In genomic region chrX:144301476-144301875, GRCm38 (mm10) we compare ENCODE assay signal across 11 mouse cellular contexts. TPM values are rescaled to one million over a fixed set of nuclear protein-coding genes. Genes with fewer than 3 reads are reported as not detected.
DNase-seq lines count a peak whose midpoint lies in the region; ATAC-seq and TF ChIP-seq lines count a peak whose summit lies in the region.
"Had no signal": no experiment of that assay in that cellular context is flagged by ENCODE, and none has a peak within 500 bp of the region (broad histone marks: within the 10 kb centered on the region; RNA-seq: fewer than 3 reads in every experiment).

No protein-coding gene starts in this region.

- no peak overlapping the region for H3K27ac ChIP-seq in hindbrain, postnatal 0 days
- no peak overlapping the region for H3K27ac ChIP-seq in hindbrain, embryonic 11.5 days (ENCODE audit: low read depth, low read length)
- no peak overlapping the region for H3K27ac ChIP-seq in MEL (ENCODE audit: control insufficient read depth, low read depth, low read length)
- H3K27ac ChIP-seq: limb, embryonic 15.5 days had no signal

- H3K79me2 ChIP-seq in MEL (ENCODE audit: control insufficient read depth, insufficient read depth, low read length, poor library complexity): no peaks in the 10 kb centered on the region

- H3K4me2 ChIP-seq in hindbrain, postnatal 0 days (ENCODE audit: low read depth, low read length): no peak overlapping the region
- no peak overlapping the region for H3K4me2 ChIP-seq in hindbrain, embryonic 11.5 days (replicated peaks; ENCODE audit: low read depth, low read length)
- H3K4me2 ChIP-seq: limb, embryonic 15.5 days had no signal

- no peak for ATAC-seq in hindbrain, postnatal 0 days
- no peak for ATAC-seq in hindbrain, embryonic 11.5 days (ENCODE audit: low FRiP score)

- no peak for TF ChIP-seq POLR2A in MEL (IDR thresholded peaks at IDR 0.05; ENCODE audit: control insufficient read depth in 1 of 2, insufficient read depth in 1 of 2, low read depth in 1 of 2, low read length in 2 of 2, poor library complexity in 1 of 2)

- no peaks in the 10 kb centered on the region for H3K4me1 ChIP-seq in hindbrain, postnatal 0 days (ENCODE audit: insufficient read depth, low read length)
- H3K4me1 ChIP-seq in hindbrain, embryonic 11.5 days (replicated peaks; ENCODE audit: control insufficient read depth, insufficient read depth, low read length): no peaks in the 10 kb centered on the region
- no peaks in the 10 kb centered on the region for H3K4me1 ChIP-seq in MEL (ENCODE audit: control insufficient read depth in 1 of 2, insufficient read depth in 2 of 2, low read length in 2 of 2)
- H3K4me1 ChIP-seq: limb, embryonic 15.5 days had no signal

- TF ChIP-seq CTCF in hindbrain, postnatal 0 days (IDR thresholded peaks at IDR 0.05; ENCODE audit: low read depth): peak; percentile 72
- TF ChIP-seq CTCF in MEL (IDR thresholded peaks at IDR 0.05 in 2 of 3, conservative IDR thresholded peaks at IDR 0.05 in 1 of 3; ENCODE audit: control insufficient read depth in 1 of 3, insufficient read depth in 1 of 3, low read depth in 2 of 3, low read length in 3 of 3, poor library complexity in 1 of 3, severe bottlenecking in 1 of 3): peak in 1 of 3 experiments; percentile 61; a peak in 2 of 6 replicates

- H3K4me3 ChIP-seq in hindbrain, postnatal 0 days (ENCODE audit: low read length): no peak overlapping the region
- H3K4me3 ChIP-seq in hindbrain, embryonic 11.5 days (ENCODE audit: low read depth, low read length): no peak overlapping the region
- no peak overlapping the region for H3K4me3 ChIP-seq in MEL (ENCODE audit: control insufficient read depth in 1 of 2, insufficient read depth in 1 of 2, low read depth in 2 of 2, low read length in 2 of 2)
- H3K4me3 ChIP-seq: limb, embryonic 15.5 days had no signal

- DNase-seq in cerebellum, postnatal 14 days: peak; percentile 7 to 22
- DNase-seq in cerebellum, postnatal 25 days: no peak
- peak; percentile 68 for DNase-seq in hindbrain, postnatal 0 days (ENCODE audit: low spot score)
- DNase-seq in hindbrain, embryonic 11.5 days (ENCODE audit: low spot score): no peak
- peak; percentile 12 to 65 for DNase-seq in left cerebral cortex, postnatal 14 days (ENCODE audit: low spot score in 2 of 2)
- no peak for DNase-seq in left cerebral cortex, postnatal 4 days
- peak; percentile 17 for DNase-seq in MEL (ENCODE audit: low read depth, low spot score)
- DNase-seq in spleen, postnatal 36 days (ENCODE audit: low spot score in 2 of 2): no peak
- DNase-seq: cerebellum, postnatal 36 days; heart, adult 11 months had no signal

- H3K36me3 ChIP-seq in hindbrain, postnatal 0 days (ENCODE audit: insufficient read depth, low read length): no peaks in the 10 kb centered on the region
- no peaks in the 10 kb centered on the region for H3K36me3 ChIP-seq in hindbrain, embryonic 11.5 days (ENCODE audit: control insufficient read depth, insufficient read depth, low read length)
- no peaks in the 10 kb centered on the region for H3K36me3 ChIP-seq in MEL (ENCODE audit: control insufficient read depth in 1 of 2, insufficient read depth in 2 of 2, low read length in 2 of 2)
- H3K36me3 ChIP-seq: limb, embryonic 15.5 days had no signal

- H3K27me3 ChIP-seq in hindbrain, postnatal 0 days (ENCODE audit: insufficient read depth, low read length): no peaks in the 10 kb centered on the region
- H3K27me3 ChIP-seq in hindbrain, embryonic 11.5 days (ENCODE audit: control insufficient read depth, insufficient read depth, low read length): no peaks in the 10 kb centered on the region
- H3K27me3 ChIP-seq in MEL (ENCODE audit: control insufficient read depth in 1 of 2, insufficient read depth in 2 of 2, low read length in 2 of 2): no peaks in the 10 kb centered on the region
- H3K27me3 ChIP-seq: limb, embryonic 15.5 days had no signal

- no peak for TF ChIP-seq EP300 in MEL (IDR thresholded peaks at IDR 0.05; ENCODE audit: low read depth in 1 of 2, low read length in 2 of 2)

- WGBS in hindbrain, postnatal 0 days: 63% methylated on average over 2 of the region's 2 CpGs
- 83% methylated on average over 2 of the region's 2 CpGs for WGBS in hindbrain, embryonic 11.5 days

- peak; percentile 38 for TF ChIP-seq RAD21 in MEL (IDR thresholded peaks at IDR 0.05; ENCODE audit: low read depth, low read length)

- no peaks in the 10 kb centered on the region for H3K9me3 ChIP-seq in hindbrain, postnatal 0 days (ENCODE audit: low read length)
- H3K9me3 ChIP-seq in hindbrain, embryonic 11.5 days (ENCODE audit: control insufficient read depth, low read length): no peaks in the 10 kb centered on the region
- H3K9me3 ChIP-seq in MEL (replicated peaks; ENCODE audit: insufficient read depth, low read length): no peaks in the 10 kb centered on the region
- H3K9me3 ChIP-seq: limb, embryonic 15.5 days had no signal

- no peak overlapping the region for H3K9ac ChIP-seq in hindbrain, postnatal 0 days (replicated peaks; ENCODE audit: low read length)
- H3K9ac ChIP-seq in hindbrain, embryonic 11.5 days (ENCODE audit: low read depth, low read length): no peak overlapping the region
- H3K9ac ChIP-seq in MEL (ENCODE audit: control insufficient read depth, low read depth, low read length, poor library complexity, severe bottlenecking): no peak overlapping the region
- H3K9ac ChIP-seq: limb, embryonic 15.5 days had no signal

- intact Hi-C loops in left cerebral cortex, postnatal 14 days (cut with DNase I): loop anchor here (5.0 kb wide), 1 partner anchor 219 kb away; no protein-coding TSS in a partner anchor
- intact Hi-C loops in left cerebral cortex, postnatal 4 days (cut with DNase I): no loop called here

TF ChIP-seq in MEL, 35 proteins besides CTCF, POLR2A, EP300 and RAD21:
- no peak for TF ChIP-seq MAX (IDR thresholded peaks at IDR 0.05; ENCODE audit: low read length)
- TF ChIP-seq TAL1 (IDR thresholded peaks at IDR 0.05; ENCODE audit: low read length): no peak
- TF ChIP-seq SMC3 (IDR thresholded peaks at IDR 0.05; ENCODE audit: low read depth, low read length): peak; percentile 42

RNA-seq across cellular contexts. Expression of gene Alg13, which starts 16.1 kb away (rescaled TPM):
- 8.0 and 14.7 TPM in 2 replicates for total RNA-seq in hindbrain, postnatal 0 days (2014; rRNA removed)
- 17.1 and 18.2 TPM in 2 replicates for polyA plus RNA-seq in hindbrain, postnatal 0 days (2015; fragmentation: Nextera tagmentation; extraction: Ambion mirVana)
- polyA plus RNA-seq in hindbrain, embryonic 11.5 days (2014; fragmentation: Nextera tagmentation; extraction: Ambion mirVana): 22.8 and 23.4 TPM in 2 replicates
- total RNA-seq in left cerebral cortex, postnatal 14 days (2021): 10 to 100 TPM; 13.7 to 17.8 TPM
- total RNA-seq in left cerebral cortex, postnatal 4 days (2021): 10 to 100 TPM; 20.7 to 22.5 TPM
- total RNA-seq in MEL (2012; rRNA removed): 36.5 and 36.8 TPM in 2 replicates
- polyA plus RNA-seq in MEL (2012; ENCODE audit: insufficient read depth in 1 of 2, insufficient read length in 2 of 2, low read depth in 1 of 2, low replicate concordance in 2 of 2, missing spikeins in 1 of 2): 10 to 100 TPM in 1 of 2 experiments, not detected in 1; 51.4 TPM

Comparison
In these comparisons a context has a peak if more than half of its experiments do, and no peak if none do; other contexts are left out.
1. DNase-seq: peak in cerebellum, postnatal 14 days (2 of 2), hindbrain, postnatal 0 days (single experiment), left cerebral cortex, postnatal 14 days (2 of 2) and MEL (single experiment); none in cerebellum, postnatal 25 days (0 of 2), hindbrain, embryonic 11.5 days (single experiment), left cerebral cortex, postnatal 4 days (single experiment) and spleen, postnatal 36 days (0 of 2).